Mouse (Mus musculus) lung, adult 2 months (tissue): ENCODE data around the gene Cpn1.

Experiments used
- CTCF ChIP-seq: fragments of 200-500 bp; IDR thresholded peaks from 2 replicates; pipeline ENCODE4 v1.5.1; 2011; ENCODE audit warnings: mild to moderate bottlenecking, low read length, control low read depth; ENCODE audit not compliant: insufficient read depth
- POLR2A ChIP-seq: fragments of 200-500 bp; IDR thresholded peaks from 2 replicates; pipeline ENCODE4 v1.6.1; 2011; ENCODE audit warnings: low read depth, mild to moderate bottlenecking, control low read depth, low read length, borderline replicate concordance; ENCODE audit errors: extremely low read depth

DNA sequence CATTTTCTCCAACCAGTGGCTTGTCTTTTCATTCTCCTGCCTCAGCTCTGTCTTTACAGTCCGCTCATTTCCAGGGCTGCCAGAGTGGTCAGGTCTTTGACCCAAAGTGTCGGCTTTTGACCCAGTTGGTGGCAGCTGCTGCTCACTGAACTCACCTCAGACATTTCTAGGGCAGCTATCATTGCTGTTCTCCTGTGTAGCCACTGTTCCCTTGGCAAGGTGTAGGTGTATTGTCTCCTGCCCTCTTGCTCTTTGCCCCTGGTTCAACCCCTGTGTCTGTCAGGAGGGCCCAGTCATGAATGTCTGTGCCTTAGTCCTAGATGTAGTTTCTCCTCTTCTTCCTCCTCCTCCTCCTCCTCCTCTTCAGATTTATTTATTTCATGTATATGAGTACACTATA is 17.9 kb upstream of the Cpn1 start:
- TF ChIP-seq CTCF (no peak), POLR2A (no peak)
